Mouse (Mus musculus): ENCODE data around the gene Mapk13. TPM values are rescaled to one million over a fixed set of nuclear protein-coding genes. Genes with fewer than 3 reads are reported as not detected.
A peak's percentile ranks its signal among the peaks of the same experiment; 100 is the strongest.
"Not testable (repeated sequence)": the region's sequence is repeated elsewhere in the genome, so short reads cannot be mapped to it uniquely, and the experiment has no call there.

The Mapk13 gene
- polyA plus RNA-seq, 1 experiment from 2014 or later, result 2.3 TPM

DNA sequence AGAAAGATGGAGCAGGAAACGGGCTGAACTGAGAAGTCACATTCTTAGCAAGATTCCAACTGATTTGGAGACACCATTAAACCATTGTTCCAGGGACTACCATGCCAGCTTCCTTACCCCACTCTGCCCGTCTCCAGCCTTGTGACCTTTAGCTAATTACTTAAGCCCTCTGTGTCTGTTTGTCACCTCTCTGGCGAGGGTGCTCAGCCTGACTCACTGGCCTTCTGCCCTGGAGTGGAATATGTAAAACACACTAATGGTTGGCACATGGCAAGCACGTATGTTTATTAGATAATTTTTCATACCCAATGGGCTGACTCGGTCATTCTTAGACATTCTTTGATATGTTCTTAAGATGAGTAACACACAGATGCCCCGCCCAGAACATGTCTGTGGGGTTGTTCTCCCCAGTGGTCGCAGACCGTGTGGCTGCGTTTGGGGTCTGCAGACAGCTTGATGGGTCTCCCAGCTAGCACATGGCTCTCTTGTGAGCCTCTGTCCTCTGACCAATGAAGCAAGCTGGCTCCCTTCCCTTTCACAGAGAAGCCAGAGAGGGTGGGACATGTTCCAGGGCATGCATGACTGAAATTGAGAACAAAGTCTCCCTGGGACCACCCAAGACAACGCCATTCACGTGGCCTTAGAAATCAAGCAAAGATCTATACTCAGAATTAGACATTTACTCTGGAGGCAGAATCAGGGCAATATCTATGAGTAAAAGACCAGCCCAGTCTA lies 2.1 kb upstream of the Mapk13 start:
- 79% methylated on average over 11 of the region's 11 CpGs for WGBS
- H3K27me3 ChIP-seq (ENCODE audit: control insufficient read depth, insufficient read depth, low read length), result peaks cover 24% of the 10 kb centered on the region
- peaks cover 7% of the 10 kb centered on the region; the same call in 1 of the 2 replicates for H3K4me1 ChIP-seq (replicated peaks; ENCODE audit: control insufficient read depth, insufficient read depth, low read length)
- no peak overlapping the region for H3K27ac ChIP-seq (ENCODE audit: low read depth, low read length)
- no peak overlapping the region for H3K9ac ChIP-seq (ENCODE audit: low read length)
- H3K9me3 ChIP-seq (ENCODE audit: control insufficient read depth, low read length), result no peaks in the 10 kb centered on the region
- ATAC-seq (replicated peaks; ENCODE audit: low FRiP score), result no peak
- H3K4me2 ChIP-seq (ENCODE audit: low read depth, low read length, severe bottlenecking), result no peak overlapping the region
- H3K36me3 ChIP-seq (ENCODE audit: control insufficient read depth, insufficient read depth, low read length), result no peaks in the 10 kb centered on the region
- H3K4me3 ChIP-seq (ENCODE audit: low read depth, low read length), result no peak overlapping the region
- no peak for DNase-seq (ENCODE audit: low spot score)

DNA sequence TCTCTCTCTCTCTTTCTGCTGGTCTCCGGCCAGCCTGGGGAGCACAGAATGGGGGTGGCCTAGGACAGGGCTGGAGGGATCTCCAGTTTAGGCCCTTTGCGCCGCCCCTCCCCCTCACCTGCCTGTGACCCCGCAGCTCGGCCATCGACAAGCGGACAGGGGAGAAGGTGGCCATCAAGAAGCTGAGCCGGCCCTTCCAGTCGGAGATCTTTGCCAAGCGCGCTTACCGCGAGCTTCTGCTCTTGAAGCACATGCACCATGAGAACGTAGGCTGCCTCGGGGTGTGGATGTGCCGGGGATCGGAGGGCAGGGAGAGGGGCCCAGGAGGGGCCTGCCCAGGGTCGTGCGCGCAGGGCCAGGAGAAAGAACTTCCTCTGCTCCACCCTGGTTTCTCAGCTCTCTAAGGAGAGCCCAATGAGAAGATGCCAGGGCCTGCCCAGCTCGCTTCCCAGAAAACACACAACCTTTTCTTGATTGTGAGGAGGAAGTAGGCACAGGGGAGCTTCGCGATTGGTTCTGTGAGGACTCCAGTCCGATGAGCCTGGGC lies 851 bp downstream of the Mapk13 start:
- 4% methylated on average over 24 of the region's 24 CpGs for WGBS
- H3K27ac ChIP-seq (ENCODE audit: low read depth, low read length), result no peak overlapping the region
- peak overlapping the region; percentile 27; the same call in 1 of the 2 replicates for H3K9ac ChIP-seq (ENCODE audit: low read length)
- DNase-seq (ENCODE audit: low spot score) (peak; percentile 58), ATAC-seq (replicated peaks; ENCODE audit: low FRiP score) (no peak)
- no peaks in the 10 kb centered on the region for H3K36me3 ChIP-seq (ENCODE audit: control insufficient read depth, insufficient read depth, low read length)
- H3K4me2 ChIP-seq (ENCODE audit: low read depth, low read length, severe bottlenecking), result peak overlapping the region; percentile 69
- peaks cover 7% of the 10 kb centered on the region; the same call in 1 of the 2 replicates for H3K4me1 ChIP-seq (replicated peaks; ENCODE audit: control insufficient read depth, insufficient read depth, low read length)
- peak overlapping the region; percentile 35 for H3K4me3 ChIP-seq (ENCODE audit: low read depth, low read length)
- no peaks in the 10 kb centered on the region for H3K9me3 ChIP-seq (ENCODE audit: control insufficient read depth, low read length)
- H3K27me3 ChIP-seq (ENCODE audit: control insufficient read depth, insufficient read depth, low read length), result peaks cover 24% of the 10 kb centered on the region

DNA sequence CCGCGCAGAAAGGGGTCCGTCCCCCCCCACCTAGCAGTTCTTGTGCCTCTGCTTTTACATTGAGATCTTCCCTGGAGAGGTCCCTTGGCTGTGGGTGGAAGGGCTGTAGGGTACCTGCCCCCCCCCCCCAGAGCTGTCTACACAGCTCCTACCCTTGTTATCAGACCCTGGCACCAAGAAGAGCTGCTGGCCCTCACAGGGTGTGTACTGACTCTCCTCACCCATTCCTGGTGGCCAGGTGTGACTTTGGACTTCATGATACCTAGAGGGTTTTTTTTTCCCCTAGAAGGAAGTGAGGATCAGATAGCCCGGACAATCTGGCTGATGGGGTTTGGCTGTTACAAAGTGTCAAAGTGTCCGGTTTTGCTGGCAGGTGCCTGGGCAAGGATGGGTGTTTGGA lies 2.2 kb downstream of the Mapk13 start:
- peaks cover 7% of the 10 kb centered on the region; the same call in 1 of the 2 replicates for H3K4me1 ChIP-seq (replicated peaks; ENCODE audit: control insufficient read depth, insufficient read depth, low read length)
- H3K27me3 ChIP-seq (ENCODE audit: control insufficient read depth, insufficient read depth, low read length), result peaks cover 24% of the 10 kb centered on the region
- 94% methylated on average over 5 of the region's 5 CpGs for WGBS
- no peak overlapping the region for H3K27ac ChIP-seq (ENCODE audit: low read depth, low read length)
- no peak overlapping the region for H3K4me2 ChIP-seq (ENCODE audit: low read depth, low read length, severe bottlenecking)
- H3K36me3 ChIP-seq (ENCODE audit: control insufficient read depth, insufficient read depth, low read length), result no peaks in the 10 kb centered on the region
- ATAC-seq (replicated peaks; ENCODE audit: low FRiP score), result no peak
- no peak overlapping the region for H3K4me3 ChIP-seq (ENCODE audit: low read depth, low read length)
- no peak for DNase-seq (ENCODE audit: low spot score)
- H3K9me3 ChIP-seq (ENCODE audit: control insufficient read depth, low read length), result no peaks in the 10 kb centered on the region
- H3K9ac ChIP-seq (ENCODE audit: low read length), result no peak overlapping the region

DNA sequence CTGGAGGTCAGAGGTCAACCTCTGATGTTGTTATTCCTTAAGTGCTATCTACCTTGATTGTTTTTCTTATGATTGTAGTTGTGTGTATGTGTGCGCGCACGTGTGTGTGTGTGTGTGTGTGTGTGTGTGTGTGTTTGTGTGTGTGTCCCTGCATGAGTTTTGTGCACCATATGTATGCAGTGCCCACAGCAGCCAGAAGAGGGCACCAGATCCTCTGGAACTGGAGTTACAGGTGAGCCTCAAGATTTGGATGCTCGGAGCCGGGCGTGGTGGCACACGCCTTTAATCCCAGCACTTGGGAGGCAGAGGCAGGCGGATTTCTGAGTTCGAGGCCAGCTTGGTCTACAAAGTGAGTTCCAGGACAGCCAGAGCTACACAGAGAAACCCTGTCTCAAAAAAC lies 5.2 kb downstream of the Mapk13 start:
- not testable (repeated sequence) for H3K4me3 ChIP-seq (ENCODE audit: low read depth, low read length); H3K9ac ChIP-seq (ENCODE audit: low read length); H3K27ac ChIP-seq (ENCODE audit: low read depth, low read length); H3K4me2 ChIP-seq (ENCODE audit: low read depth, low read length, severe bottlenecking); H3K36me3 ChIP-seq (ENCODE audit: control insufficient read depth, insufficient read depth, low read length); DNase-seq (ENCODE audit: low spot score); H3K4me1 ChIP-seq (replicated peaks; ENCODE audit: control insufficient read depth, insufficient read depth, low read length); ATAC-seq (replicated peaks; ENCODE audit: low FRiP score); H3K9me3 ChIP-seq (ENCODE audit: control insufficient read depth, low read length)
- H3K27me3 ChIP-seq (ENCODE audit: control insufficient read depth, insufficient read depth, low read length), result peaks cover 12% of the 10 kb centered on the region
- WGBS, result 96% methylated on average over 8 of the region's 9 CpGs

DNA sequence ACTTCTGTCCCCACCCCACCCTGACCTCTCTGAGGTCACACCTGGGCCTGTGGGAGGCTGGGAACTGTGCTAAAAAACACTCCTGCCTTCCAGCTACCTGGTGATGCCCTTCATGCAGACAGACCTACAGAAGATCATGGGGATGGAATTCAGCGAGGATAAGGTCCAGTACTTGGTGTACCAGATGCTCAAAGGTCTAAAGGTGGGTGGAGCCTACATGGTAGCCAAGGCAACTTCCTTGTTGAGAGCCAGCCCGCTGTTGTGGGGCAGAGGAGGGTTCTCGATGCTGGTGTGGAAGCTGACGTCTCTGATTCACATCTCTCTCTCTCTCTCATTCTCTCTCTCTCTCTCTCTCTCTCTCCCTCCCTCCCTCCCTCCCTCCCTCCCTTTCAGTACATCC lies 6.1 kb downstream of the Mapk13 start:
- whole genome bisulfite sequencing, result 86% methylated on average over 4 of the region's 4 CpGs
- H3K4me3 ChIP-seq (ENCODE audit: low read depth, low read length), result no peak overlapping the region
- ATAC-seq (replicated peaks; ENCODE audit: low FRiP score), result no peak

DNA sequence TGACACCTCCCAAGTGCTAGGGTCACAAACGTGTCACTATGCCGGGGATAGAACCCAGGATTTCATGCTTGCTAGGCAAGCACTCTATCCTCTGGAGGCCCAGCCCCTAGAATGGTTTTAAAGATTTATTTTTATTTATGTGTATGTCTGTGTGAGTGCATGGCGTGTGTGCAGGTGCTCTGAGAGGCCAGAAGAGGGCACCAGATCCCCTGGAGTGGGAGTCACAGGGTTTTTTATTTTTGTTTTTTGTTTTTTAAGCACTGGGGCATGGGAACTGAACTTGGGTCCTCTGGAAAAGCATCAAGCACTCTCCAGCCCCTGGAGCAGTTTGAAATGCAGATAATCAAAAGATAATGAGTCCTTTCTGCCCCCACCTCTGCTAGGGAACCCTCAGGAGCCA lies 7.7 kb downstream of the Mapk13 start:
- ATAC-seq (replicated peaks; ENCODE audit: low FRiP score) (no peak), DNase-seq (ENCODE audit: low spot score) (no peak)
- Histone ChIP-seq H3K9ac (ENCODE audit: low read length) (no peak overlapping the region), H3K4me1 (replicated peaks; ENCODE audit: control insufficient read depth, insufficient read depth, low read length) (no peaks in the 10 kb centered on the region), H3K4me2 (ENCODE audit: low read depth, low read length, severe bottlenecking) (no peak overlapping the region), H3K4me3 (ENCODE audit: low read depth, low read length) (no peak overlapping the region), H3K27ac (ENCODE audit: low read depth, low read length) (no peak overlapping the region), H3K27me3 (ENCODE audit: control insufficient read depth, insufficient read depth, low read length) (no peaks in the 10 kb centered on the region), H3K9me3 (ENCODE audit: control insufficient read depth, low read length) (no peaks in the 10 kb centered on the region), H3K36me3 (ENCODE audit: control insufficient read depth, insufficient read depth, low read length) (no peaks in the 10 kb centered on the region)
- 93% methylated on average over 3 of the region's 3 CpGs for WGBS

More for the DNA sequence above, 6.1 kb downstream of the Mapk13 start:
- no peaks in the 10 kb centered on the region for H3K9me3 ChIP-seq (ENCODE audit: control insufficient read depth, low read length)
- H3K27me3 ChIP-seq (ENCODE audit: control insufficient read depth, insufficient read depth, low read length), result peaks cover 8% of the 10 kb centered on the region; the same call in 1 of the 2 replicates
- H3K27ac ChIP-seq (ENCODE audit: low read depth, low read length), result no peak overlapping the region
- no peaks in the 10 kb centered on the region for H3K36me3 ChIP-seq (ENCODE audit: control insufficient read depth, insufficient read depth, low read length)
- no peak overlapping the region for H3K4me2 ChIP-seq (ENCODE audit: low read depth, low read length, severe bottlenecking)
- H3K9ac ChIP-seq (ENCODE audit: low read length), result no peak overlapping the region
- no peak for DNase-seq (ENCODE audit: low spot score)
- H3K4me1 ChIP-seq (replicated peaks; ENCODE audit: control insufficient read depth, insufficient read depth, low read length), result 0 out of 2 replicates have a peak, but pooled peaks cover under 1% of the 10 kb centered on the region

DNA sequence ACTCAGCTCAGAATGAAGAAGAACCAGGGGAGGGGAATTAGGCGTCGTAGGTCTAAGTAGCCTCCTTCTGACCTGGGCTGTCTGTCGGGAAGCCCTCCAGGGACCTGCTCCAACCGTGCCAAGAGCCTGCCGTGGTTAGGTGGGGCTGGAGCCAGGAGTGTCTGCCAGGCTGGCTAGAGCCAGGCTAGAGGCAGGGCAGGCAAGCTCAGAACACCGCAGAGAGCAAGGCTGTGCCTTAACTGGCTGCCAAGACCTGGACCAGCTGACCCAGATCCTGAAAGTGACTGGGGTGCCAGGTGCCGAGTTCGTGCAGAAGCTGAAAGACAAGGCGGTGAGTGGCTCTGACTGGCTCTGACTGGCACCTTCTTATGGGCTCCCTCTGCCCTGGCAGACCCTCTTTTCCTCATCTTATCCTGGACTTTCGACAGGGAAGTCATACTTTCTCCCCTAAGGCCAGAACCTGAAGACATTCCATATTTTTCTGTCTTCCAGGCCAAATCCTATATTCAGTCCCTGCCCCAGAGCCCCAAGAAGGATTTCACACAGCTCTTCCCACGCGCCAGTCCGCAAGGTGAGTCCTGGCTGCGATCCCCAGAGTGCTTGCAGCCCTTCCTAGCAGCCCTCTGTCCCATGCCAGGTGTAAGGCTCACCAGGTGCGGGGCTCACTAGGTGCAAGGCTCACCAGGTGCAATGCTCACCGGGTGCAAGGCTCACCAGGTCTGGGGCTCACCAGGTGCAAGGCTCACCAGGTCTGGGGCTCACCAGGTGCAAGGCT lies 8.3 kb downstream of the Mapk13 start:
- Histone ChIP-seq H3K4me3 (ENCODE audit: low read depth, low read length) (no peak overlapping the region), H3K9me3 (ENCODE audit: control insufficient read depth, low read length) (no peaks in the 10 kb centered on the region), H3K27me3 (ENCODE audit: control insufficient read depth, insufficient read depth, low read length) (no peaks in the 10 kb centered on the region), H3K9ac (ENCODE audit: low read length) (no peak overlapping the region), H3K4me1 (replicated peaks; ENCODE audit: control insufficient read depth, insufficient read depth, low read length) (no peaks in the 10 kb centered on the region), H3K4me2 (ENCODE audit: low read depth, low read length, severe bottlenecking) (no peak overlapping the region), H3K27ac (ENCODE audit: low read depth, low read length) (no peak overlapping the region), H3K36me3 (ENCODE audit: control insufficient read depth, insufficient read depth, low read length) (no peaks in the 10 kb centered on the region)
- DNase-seq (ENCODE audit: low spot score), result no peak
- ATAC-seq (replicated peaks; ENCODE audit: low FRiP score), result no peak
- 85% methylated on average over 16 of the region's 16 CpGs for WGBS

DNA sequence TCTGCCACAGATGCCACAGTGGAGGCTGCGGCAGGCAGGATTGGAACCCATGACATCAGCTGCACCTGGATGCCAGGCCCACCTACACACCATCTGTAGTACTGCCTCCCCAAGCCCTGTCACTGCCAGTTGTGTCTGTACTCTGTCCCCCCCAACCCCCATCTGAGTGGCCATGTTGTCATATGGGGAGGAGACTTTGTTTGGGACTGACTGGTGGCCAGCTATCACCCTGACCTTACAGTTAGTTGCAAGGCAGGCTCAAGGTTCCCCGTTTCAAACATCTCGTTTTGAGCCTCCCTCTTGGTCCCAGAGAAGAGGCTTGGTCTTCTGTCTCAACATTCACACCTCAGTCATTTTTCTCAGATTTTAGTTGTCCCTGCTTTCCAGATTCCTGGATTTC lies 10.6 kb downstream of the Mapk13 start:
- Histone ChIP-seq H3K36me3 (ENCODE audit: control insufficient read depth, insufficient read depth, low read length) (no peaks in the 10 kb centered on the region), H3K9ac (ENCODE audit: low read length) (no peak overlapping the region), H3K27me3 (ENCODE audit: control insufficient read depth, insufficient read depth, low read length) (no peaks in the 10 kb centered on the region), H3K9me3 (ENCODE audit: control insufficient read depth, low read length) (no peaks in the 10 kb centered on the region), H3K4me3 (ENCODE audit: low read depth, low read length) (no peak overlapping the region), H3K4me1 (replicated peaks; ENCODE audit: control insufficient read depth, insufficient read depth, low read length) (no peaks in the 10 kb centered on the region), H3K4me2 (ENCODE audit: low read depth, low read length, severe bottlenecking) (no peak overlapping the region), H3K27ac (ENCODE audit: low read depth, low read length) (no peak overlapping the region)
- WGBS, result 89% methylated on average over 3 of the region's 3 CpGs
- ATAC-seq (replicated peaks; ENCODE audit: low FRiP score) (no peak), DNase-seq (ENCODE audit: low spot score) (no peak)

Measured in forebrain, embryonic 11.5 days (tissue).